Mouse (Mus musculus) heart, embryonic 15.5 days (tissue): Measurements from ENCODE around the gene Abhd6. TPM values are rescaled to one million over a fixed set of nuclear protein-coding genes. Genes with fewer than 3 reads are reported as not detected.

ENCODE experiments used
- ATAC-seq: fragments of 200-750 bp; cut with Nextera tagmentation; replicated peaks from 2 replicates; pipeline ENCODE4 v1.8.0; 2017; ENCODE audit warnings: low read depth, moderate TSS enrichment; ENCODE audit not compliant: insufficient number of reproducible peaks, insufficient read depth, low FRiP score
- H3K27ac ChIP-seq: fragments of 300-500 bp; sonication (generic); 2 replicates; pipeline ENCODE4 v1.5.1; 2015; ENCODE audit warnings: mild to moderate bottlenecking, inconsistent platforms
- H3K27me3 ChIP-seq: fragments of 300-500 bp; sonication (generic); 2 replicates; pipeline ENCODE4 v1.6.1; 2015; ENCODE audit warnings: inconsistent platforms
- H3K36me3 ChIP-seq: fragments of 300-500 bp; sonication (generic); 2 replicates; pipeline ENCODE4 v1.6.1; 2015; ENCODE audit warnings: mild to moderate bottlenecking, inconsistent platforms
- H3K4me1 ChIP-seq: fragments of 300-500 bp; sonication (generic); replicated peaks from 2 replicates; pipeline ENCODE4 v1.6.1; 2015; ENCODE audit warnings: inconsistent platforms
- H3K4me2 ChIP-seq: fragments of 300-500 bp; sonication (generic); 2 replicates; pipeline ENCODE4 v1.6.1; 2015; ENCODE audit warnings: inconsistent platforms, mild to moderate bottlenecking, moderate library complexity
- H3K4me3 ChIP-seq: fragments of 300-500 bp; sonication (generic); 2 replicates; pipeline ENCODE4 v1.5.1; 2015; ENCODE audit warnings: mild to moderate bottlenecking, inconsistent platforms
- H3K9ac ChIP-seq: fragments of 300-500 bp; sonication (generic); 2 replicates; pipeline ENCODE4 v1.6.1; 2015; ENCODE audit warnings: mild to moderate bottlenecking, inconsistent platforms
- H3K9me3 ChIP-seq: fragments of 300-500 bp; sonication (generic); replicated peaks from 2 replicates; pipeline ENCODE4 v1.6.1; 2016; ENCODE audit warnings: inconsistent platforms
- WGBS: fragments of 180-500 bp; shearing (Covaris S2); methylation state at CpG from one replicate; pipeline ENCODE4 v1.1.7; 2015; ENCODE audit warnings: mixed read lengths; 5-methylcytosine and 5-hydroxymethylcytosine counted together
- polyA plus RNA-seq: library from polyadenylated mRNA; unstranded; fragments of >200 nt; fragmentation: Nextera tagmentation; extraction: Ambion mirVana; gene quantifications from 2 replicates; pipeline ENCODE4 v1.2.1, GENCODE M21; 2015

The Abhd6 gene
- polyA plus RNA-seq, 1 experiment from 2014 or later: 9.9 TPM

- Histone ChIP-seq H3K4me1 (peaks cover 22% of the 10 kb centered on the region), H3K4me2 (peak overlapping the region; percentile 75), H3K36me3 (no peaks in the 10 kb centered on the region), H3K9ac (no peak overlapping the region), H3K4me3 (peak overlapping the region; percentile 20; the same call in 1 of the 2 replicates), H3K27me3 (no peaks in the 10 kb centered on the region), H3K9me3 (no peaks in the 10 kb centered on the region), H3K27ac (no peak overlapping the region)
- 59% methylated on average over 10 of the region's 10 CpGs for WGBS
- no peak for ATAC-seq
These were observed 96.9 kb downstream of the Abhd6 start for GRCm38 (mm10) chr14:8099561-8100021.

GRCm38 (mm10) chr14:8101886-8102285, 99.2 kb downstream of the Abhd6 start:
- Histone ChIP-seq H3K9ac (no peak overlapping the region), H3K4me3 (no peak overlapping the region), H3K9me3 (no peaks in the 10 kb centered on the region), H3K36me3 (no peaks in the 10 kb centered on the region), H3K4me2 (no peak overlapping the region), H3K27ac (no peak overlapping the region), H3K4me1 (peaks cover 15% of the 10 kb centered on the region), H3K27me3 (no peaks in the 10 kb centered on the region)
- ATAC-seq: no peak
- WGBS: 90% methylated on average over 8 of the region's 8 CpGs

- H3K27me3 ChIP-seq: no peaks in the 10 kb centered on the region
These were observed 100.0 kb downstream of the Abhd6 start for GRCm38 (mm10) chr14:8102676-8103075.

More at GRCm38 (mm10) chr14:8102676-8103075, 100.0 kb downstream of the Abhd6 start:
- WGBS: 84% methylated on average over 12 of the region's 12 CpGs
- Histone ChIP-seq H3K4me2 (no peak overlapping the region), H3K4me3 (no peak overlapping the region), H3K9me3 (no peaks in the 10 kb centered on the region), H3K4me1 (peaks cover 15% of the 10 kb centered on the region), H3K27ac (no peak overlapping the region), H3K9ac (no peak overlapping the region), H3K36me3 (no peaks in the 10 kb centered on the region)
- ATAC-seq: no peak

Other genes starting within 250 kb of the Abhd6 start
- gene Gm26661, start 211.3 kb upstream of the Abhd6 start, polyA plus RNA-seq: not detected in 2 replicates
- gene Flnb, start 184.9 kb upstream of the Abhd6 start, polyA plus RNA-seq: 7.4 and 12.1 TPM in 2 replicates
- gene Gm45521, start 45.6 kb upstream of the Abhd6 start, polyA plus RNA-seq: not detected in 2 replicates
- 0.13 and 0.74 TPM in 2 replicates for gene Dnase1l3, start 8.3 kb upstream of the Abhd6 start, polyA plus RNA-seq
- 39.3 and 40.3 TPM in 2 replicates for gene Rpp14, start 77.5 kb downstream of the Abhd6 start, polyA plus RNA-seq
- gene Pxk, start 95.3 kb downstream of the Abhd6 start, polyA plus RNA-seq: 30.0 and 32.1 TPM in 2 replicates
- 520 and 606 TPM in 2 replicates for gene Pdhb, start 170.1 kb downstream of the Abhd6 start, polyA plus RNA-seq
- 12.5 and 12.6 TPM in 2 replicates for gene Kctd6, start 211.2 kb downstream of the Abhd6 start, polyA plus RNA-seq